Mouse (Mus musculus): ENCODE results near the gene Etnk1.
A peak's percentile ranks its signal among the peaks of the same experiment; 100 is the strongest.

The Etnk1 gene

GRCm38 (mm10) chr6:143166452-143167357, at the start of gene Etnk1:
Etnk1 (plus strand) TSS chr6:143167221.
- peak; percentile 98 for DNase-seq

GRCm38 (mm10) chr6:143119325-143119724, 47.7 kb upstream of the Etnk1 start:
- no peak for DNase-seq

- DNase-seq, result no peak
These were observed 41.3 kb upstream of the Etnk1 start for GRCm38 (mm10) chr6:143125721-143126120.

- DNase-seq, result no peak
These were observed 37.6 kb upstream of the Etnk1 start for GRCm38 (mm10) chr6:143129466-143129865.

GRCm38 (mm10) chr6:143129952-143130351, 37.1 kb upstream of the Etnk1 start:
- DNase-seq, result no peak

GRCm38 (mm10) chr6:143130411-143130810, 36.6 kb upstream of the Etnk1 start:
- DNase-seq, result no peak

- no peak for DNase-seq
These were observed 34.9 kb upstream of the Etnk1 start for GRCm38 (mm10) chr6:143131895-143132652.

- DNase-seq, result no peak
These were observed 33.9 kb upstream of the Etnk1 start for GRCm38 (mm10) chr6:143133150-143133549.

GRCm38 (mm10) chr6:143135097-143135496, 31.9 kb upstream of the Etnk1 start:
- DNase-seq, result no peak

- no peak for DNase-seq
These were observed 30.3 kb upstream of the Etnk1 start for GRCm38 (mm10) chr6:143136688-143137087.

GRCm38 (mm10) chr6:143137341-143137740, 29.7 kb upstream of the Etnk1 start:
- DNase-seq, result no peak

GRCm38 (mm10) chr6:143139417-143139816, 27.6 kb upstream of the Etnk1 start:
- no peak for DNase-seq

- no peak for DNase-seq
These were observed 26.1 kb upstream of the Etnk1 start for GRCm38 (mm10) chr6:143140884-143141283.

GRCm38 (mm10) chr6:143141624-143142592, 25.1 kb upstream of the Etnk1 start:
- peak; percentile 58 for DNase-seq

- DNase-seq, result no peak
These were observed 24.2 kb upstream of the Etnk1 start for GRCm38 (mm10) chr6:143142861-143143260.

- no peak for DNase-seq
These were observed 23.7 kb upstream of the Etnk1 start for GRCm38 (mm10) chr6:143143321-143143720.

- no peak for DNase-seq
These were observed 23.2 kb upstream of the Etnk1 start for GRCm38 (mm10) chr6:143143775-143144273.

- no peak for DNase-seq
These were observed 22.5 kb upstream of the Etnk1 start for GRCm38 (mm10) chr6:143144556-143144955.

- no peak for DNase-seq
These were observed 22.0 kb upstream of the Etnk1 start for GRCm38 (mm10) chr6:143145051-143145450.

- DNase-seq, result no peak
These were observed 20.3 kb upstream of the Etnk1 start for GRCm38 (mm10) chr6:143146756-143147155.

- no peak for DNase-seq
These were observed 18.2 kb upstream of the Etnk1 start for GRCm38 (mm10) chr6:143148868-143149267.

- DNase-seq, result no peak
These were observed 17.2 kb upstream of the Etnk1 start for GRCm38 (mm10) chr6:143149766-143150291.
